Mouse (Mus musculus): ENCODE data around the gene Ccdc107.

GRCm38 (mm10) chr4:43504269-43504668 lies 11.6 kb downstream of the Ccdc107 start:
- TF ChIP-seq POLR2A (IDR thresholded peaks at IDR 0.05; ENCODE audit: control insufficient read depth, low read depth, low read length) (no peak), CTCF (IDR thresholded peaks at IDR 0.05; ENCODE audit: control insufficient read depth, insufficient read depth, insufficient replicate concordance, low read depth, low read length) (no peak)
